ENCODE assay signal across 8 mouse cellular contexts in the genomic region with DNA sequence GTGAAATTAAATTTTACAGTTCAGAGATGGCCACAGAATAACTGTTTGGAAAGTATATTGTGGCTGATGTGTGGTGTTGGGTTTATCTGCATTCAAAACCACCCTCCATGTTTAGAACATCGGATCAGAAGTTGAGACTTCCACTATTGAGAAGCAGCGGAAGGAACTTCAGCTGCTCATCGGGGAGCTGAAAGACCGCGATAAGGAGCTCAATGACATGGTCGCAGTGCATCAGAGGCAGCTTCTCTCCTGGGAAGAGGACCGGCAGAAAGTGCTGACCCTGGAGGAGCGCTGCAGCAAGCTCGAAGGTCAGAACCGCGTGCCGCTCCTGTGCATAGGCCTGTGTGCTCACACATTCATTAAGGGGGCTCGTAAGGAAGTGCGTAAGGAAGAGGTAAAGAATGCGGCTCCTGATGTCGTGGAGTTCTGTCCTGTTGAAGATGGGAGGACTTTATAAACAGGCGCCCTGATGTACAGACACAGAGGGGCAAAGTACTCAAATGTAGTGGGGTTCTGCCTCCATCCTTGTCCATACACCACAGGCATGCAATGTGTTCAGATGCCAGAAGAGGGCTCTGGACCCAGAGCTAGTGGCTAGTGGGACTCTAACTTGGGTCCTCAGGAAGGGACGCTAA. TPM values are rescaled to one million over a fixed set of nuclear protein-coding genes. Genes with fewer than 3 reads are reported as not detected.
DNase-seq lines count a peak whose midpoint lies in the region.

No protein-coding gene starts in this region.

- DNase-seq in heart, adult 11 months: peak; percentile 84
- DNase-seq in heart, adult 8-10 months (ENCODE audit: low spot score): no peak
- peak; percentile 52 for DNase-seq in thymus, postnatal 4 days
- DNase-seq in thymus, postnatal 36 days: no peak
- peak; percentile 43 for DNase-seq in induced T-regulatory cell, adult 2 months (ENCODE audit: low read depth)
- peak; percentile 47 for DNase-seq in retina, postnatal 1 day
- DNase-seq in right cerebral cortex, postnatal 4 days: no peak
- DNase-seq in cerebellum, adult 11-12 months: no peak

RNA-seq across cellular contexts. Expression of a gene that starts 3.6 kb away (rescaled TPM):
- total RNA-seq in heart, adult 8-10 months (2022): 1 to 10 TPM in 3 of 4 experiments, under 1 TPM in 1; 0.60 to 3.8 (median 2.0) TPM

RNA-seq across cellular contexts. Expression of a gene that starts 6.9 kb away (rescaled TPM):
- under 1 TPM in 1 of 4 experiments, not detected in 3; 0.92 TPM for total RNA-seq in heart, adult 8-10 months (2022)

RNA-seq across cellular contexts. Expression of a gene that starts 27.1 kb away (rescaled TPM):
- 10 to 100 TPM; 45.9 to 52.4 (median 50.6) TPM for total RNA-seq in heart, adult 8-10 months (2022)

RNA-seq across cellular contexts. Expression of a gene that starts 39.4 kb away (rescaled TPM):
- 10 to 100 TPM; 11.5 to 15.5 (median 13.7) TPM for total RNA-seq in heart, adult 8-10 months (2022)

RNA-seq across cellular contexts. Expression of a gene that starts 54.3 kb away (rescaled TPM):
- under 1 TPM; 0.31 to 0.52 (median 0.42) TPM for total RNA-seq in heart, adult 8-10 months (2022)

Comparison
In these comparisons a context has a peak if more than half of its experiments do, and no peak if none do; other contexts are left out.
1. DNase-seq: peak in heart, adult 11 months (single experiment), thymus, postnatal 4 days (single experiment), induced T-regulatory cell, adult 2 months (single experiment) and retina, postnatal 1 day (single experiment); none in heart, adult 8-10 months (single experiment), thymus, postnatal 36 days (0 of 2), right cerebral cortex, postnatal 4 days (single experiment) and cerebellum, adult 11-12 months (single experiment).